Mouse (Mus musculus) forebrain, postnatal 0 days (tissue): Measurements from ENCODE around the gene Aip. TPM values are rescaled to one million over a fixed set of nuclear protein-coding genes. Genes with fewer than 3 reads are reported as not detected.
"Not testable (repeated sequence)": the region's sequence is repeated elsewhere in the genome, so short reads cannot be mapped to it uniquely, and the experiment has no call there.

ENCODE experiments used
- ATAC-seq: fragments of 200-750 bp; cut with Nextera tagmentation; 2 replicates; pipeline ENCODE4 v1.8.0; 2017; ENCODE audit warnings: mild to moderate bottlenecking, moderate library complexity
- DNase-seq: peaks from one replicate; pipeline ENCODE4 v3.0.0-alpha.2; 2015
- H3K27ac ChIP-seq: fragments of 300-500 bp; sonication (generic); 2 replicates; pipeline ENCODE4 v1.5.1; 2014; ENCODE audit warnings: low read depth, mild to moderate bottlenecking, antibody characterized with exemption, low read length, moderate library complexity, mixed read lengths
- H3K27me3 ChIP-seq: fragments of 300-500 bp; sonication (generic); 2 replicates; pipeline ENCODE4 v1.6.1; 2014; ENCODE audit warnings: mild to moderate bottlenecking, low read length, mixed read lengths; ENCODE audit not compliant: insufficient read depth
- H3K36me3 ChIP-seq: fragments of 300-500 bp; sonication (generic); 2 replicates; pipeline ENCODE4 v1.6.1; 2014; ENCODE audit warnings: mild to moderate bottlenecking, moderate library complexity; ENCODE audit not compliant: insufficient read depth
- H3K4me1 ChIP-seq: fragments of 300-500 bp; sonication (generic); 2 replicates; pipeline ENCODE4 v1.6.1; 2014; ENCODE audit warnings: antibody characterized with exemption; ENCODE audit not compliant: insufficient read depth
- H3K4me2 ChIP-seq: fragments of 300-500 bp; sonication (generic); 2 replicates; pipeline ENCODE4 v1.6.1; 2014; ENCODE audit warnings: low read depth, mild to moderate bottlenecking, moderate library complexity
- H3K4me3 ChIP-seq: fragments of 300-500 bp; sonication (generic); 2 replicates; pipeline ENCODE4 v1.5.1; 2014; ENCODE audit warnings: low read depth, low read length, mixed read lengths
- H3K9ac ChIP-seq: fragments of 300-500 bp; sonication (generic); 2 replicates; pipeline ENCODE4 v1.6.1; 2014; ENCODE audit warnings: mild to moderate bottlenecking
- H3K9me3 ChIP-seq: fragments of 300-500 bp; sonication (generic); 2 replicates; pipeline ENCODE4 v1.6.1; 2016; ENCODE audit warnings: low read length
- CTCF ChIP-seq: sonication (generic); IDR thresholded peaks from 2 replicates; pipeline ENCODE4 v1.5.1; 2016; ENCODE audit warnings: antibody characterized with exemption, control low read depth, low read depth
- WGBS: fragments of 180-500 bp; shearing (Covaris S2); extraction: QIAGEN DNeasy Blood & Tissue Kit; methylation state at CpG from one replicate; pipeline ENCODE4 v1.1.7; 2014; 5-methylcytosine and 5-hydroxymethylcytosine counted together
- polyA plus RNA-seq: library from polyadenylated mRNA; unstranded; fragments of >200 nt; fragmentation: Nextera tagmentation; extraction: Ambion mirVana; gene quantifications from 2 replicates; pipeline ENCODE4 v1.2.1, GENCODE M21; 2015
- total RNA-seq: library from RNA; depleted of rRNA; stranded (reverse); fragments of >200 nt; gene quantifications from 2 replicates; pipeline ENCODE4 v1.2.3, GENCODE M21; 2014

Aip gene
- total and polyA plus RNA-seq, 2 experiments from 2014 or later = 25.8 to 86.2 TPM

- ATAC-seq = no peak
Measured at GRCm38 (mm10) chr19:4124432-4124831, 1.2 kb downstream of the Aip start.

GRCm38 (mm10) chr19:4122411-4123370, 3.0 kb downstream of the Aip start:
- peaks cover 17% of the 10 kb centered on the region for H3K4me1 ChIP-seq
- ATAC-seq (no peak), DNase-seq (no peak)
- no peak overlapping the region for H3K4me3 ChIP-seq
- H3K9ac ChIP-seq = no peak overlapping the region
- no peak overlapping the region for H3K27ac ChIP-seq
- H3K36me3 ChIP-seq = peaks cover 10% of the 10 kb centered on the region
- no peaks in the 10 kb centered on the region for H3K27me3 ChIP-seq
- H3K9me3 ChIP-seq = no peaks in the 10 kb centered on the region
- no peak overlapping the region for H3K4me2 ChIP-seq
- 82% methylated on average over 7 of the region's 7 CpGs for WGBS
- no peak for TF ChIP-seq CTCF

More at GRCm38 (mm10) chr19:4124432-4124831, 1.2 kb downstream of the Aip start:
- WGBS = 88% methylated on average over 4 of the region's 4 CpGs
- no peak overlapping the region for H3K4me2 ChIP-seq
- H3K27me3 ChIP-seq = no peaks in the 10 kb centered on the region
- no peak overlapping the region for H3K4me3 ChIP-seq
- peaks cover 17% of the 10 kb centered on the region for H3K36me3 ChIP-seq
- H3K4me1 ChIP-seq = peaks cover 17% of the 10 kb centered on the region
- H3K9me3 ChIP-seq = no peaks in the 10 kb centered on the region
- no peak for TF ChIP-seq CTCF
- DNase-seq = no peak
- no peak overlapping the region for H3K9ac ChIP-seq
- no peak overlapping the region for H3K27ac ChIP-seq

- WGBS = 63% methylated on average over 6 of the region's 6 CpGs
- not testable (repeated sequence) for DNase-seq, H3K27me3 ChIP-seq, H3K9me3 ChIP-seq, H3K4me2 ChIP-seq, H3K27ac ChIP-seq, ATAC-seq, H3K4me3 ChIP-seq, H3K9ac ChIP-seq
- peaks cover 14% of the 10 kb centered on the region for H3K36me3 ChIP-seq
- peaks cover 14% of the 10 kb centered on the region for H3K4me1 ChIP-seq
Measured at GRCm38 (mm10) chr19:4121896-4122295, 3.8 kb downstream of the Aip start.

- H3K4me3 ChIP-seq = peak overlapping the region; percentile 44
- no peaks in the 10 kb centered on the region for H3K27me3 ChIP-seq
- H3K9ac ChIP-seq = peak overlapping the region; percentile 66
- WGBS = 2% methylated on average over 38 of the region's 38 CpGs
- peak overlapping the region; percentile 42 for H3K4me2 ChIP-seq
- peak overlapping the region; percentile 76 for H3K27ac ChIP-seq
- DNase-seq = peak; percentile 99
- peaks cover 8% of the 10 kb centered on the region for H3K4me1 ChIP-seq
- peaks cover 19% of the 10 kb centered on the region for H3K36me3 ChIP-seq
- peak; percentile 85 for ATAC-seq
- no peak for TF ChIP-seq CTCF
- no peaks in the 10 kb centered on the region for H3K9me3 ChIP-seq
Measured at GRCm38 (mm10) chr19:4121097-4121805, 4.4 kb downstream of the Aip start.

- TF ChIP-seq CTCF = no peak
- Histone ChIP-seq H3K27ac (peak overlapping the region; percentile 76; the same call in 1 of the 2 replicates), H3K4me3 (peak overlapping the region; percentile 44), H3K4me1 (peaks cover 8% of the 10 kb centered on the region), H3K27me3 (no peaks in the 10 kb centered on the region), H3K4me2 (peak overlapping the region; percentile 42), H3K36me3 (peaks cover 24% of the 10 kb centered on the region), H3K9ac (peak overlapping the region; percentile 66; the same call in 1 of the 2 replicates), H3K9me3 (no peaks in the 10 kb centered on the region)
- no peak for ATAC-seq
- DNase-seq = no peak
- WGBS = 95% methylated on average over 2 of the region's 2 CpGs
Measured at GRCm38 (mm10) chr19:4120496-4120895, 5.2 kb downstream of the Aip start.

- no peaks in the 10 kb centered on the region for H3K9me3 ChIP-seq
- no peak overlapping the region for H3K27ac ChIP-seq
- ATAC-seq (no peak), DNase-seq (no peak)
- 0 out of 2 replicates have a peak overlapping the region, but pooled peaks have one; percentile 66 for H3K9ac ChIP-seq
- H3K4me3 ChIP-seq = no peak overlapping the region
- peak overlapping the region; percentile 42 for H3K4me2 ChIP-seq
- TF ChIP-seq CTCF = no peak
- WGBS = 89% methylated on average over 6 of the region's 6 CpGs
- no peaks in the 10 kb centered on the region for H3K27me3 ChIP-seq
- H3K4me1 ChIP-seq = peaks cover 8% of the 10 kb centered on the region
- H3K36me3 ChIP-seq = peaks cover 30% of the 10 kb centered on the region
Measured at GRCm38 (mm10) chr19:4119716-4120487, 5.8 kb downstream of the Aip start.
